ENCODE assay signal across 9 mouse cellular contexts in the genomic region with DNA sequence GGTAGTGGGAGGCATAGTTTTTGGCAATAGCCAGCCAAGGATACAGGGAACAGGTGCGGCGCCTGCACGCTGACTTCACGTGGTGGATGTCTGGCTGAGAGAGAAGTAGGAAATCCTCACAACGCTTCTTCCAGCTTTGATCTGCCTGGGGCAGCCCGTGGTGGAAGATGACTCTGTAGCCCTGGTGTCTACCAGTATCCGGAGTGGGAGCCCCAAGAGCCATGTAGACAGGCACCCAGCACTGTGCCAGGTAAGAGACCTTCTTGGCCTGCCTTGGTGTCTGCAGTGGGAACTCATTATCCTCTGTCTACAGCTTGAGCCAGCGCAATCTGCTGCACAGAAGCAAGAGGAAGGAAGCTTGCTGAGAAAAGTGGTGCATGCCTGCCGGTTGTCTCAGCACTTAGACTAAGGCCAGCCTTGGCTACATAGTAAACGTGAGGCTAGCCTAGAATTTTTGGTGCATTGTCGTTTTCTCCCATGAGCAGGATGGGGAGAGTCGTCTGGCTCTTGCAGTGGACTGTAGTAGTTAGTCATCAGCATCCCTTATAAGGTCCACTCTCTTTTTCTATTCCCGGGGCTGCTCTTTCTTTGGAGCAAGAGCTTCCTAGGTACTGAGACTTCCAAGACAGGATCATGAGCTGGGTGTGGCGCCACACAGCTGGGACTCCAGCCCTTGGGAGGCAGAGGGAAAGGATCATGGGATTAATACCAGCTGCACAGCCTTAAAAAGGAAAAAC. TPM values are rescaled to one million over a fixed set of nuclear protein-coding genes. Genes with fewer than 3 reads are reported as not detected.
DNase-seq lines count a peak whose midpoint lies in the region; ATAC-seq and TF ChIP-seq lines count a peak whose summit lies in the region.
"Had no signal": no experiment of that assay in that cellular context is flagged by ENCODE, and none has a peak within 500 bp of the region (broad histone marks: within the 10 kb centered on the region; RNA-seq: fewer than 3 reads in every experiment).

No protein-coding gene starts in this region.

- H3K4me2 ChIP-seq in liver, postnatal 0 days (ENCODE audit: low read depth, low read length): peak overlapping the region; percentile 91

- H3K36me3 ChIP-seq in hindbrain, embryonic 10.5 days: peaks cover 17% of the 10 kb centered on the region
- peaks cover 25% of the 10 kb centered on the region for H3K36me3 ChIP-seq in liver, postnatal 0 days (replicated peaks; ENCODE audit: insufficient read depth, low read length)

- H3K9ac ChIP-seq in liver, postnatal 0 days (replicated peaks): peak overlapping the region; percentile 84

- TF ChIP-seq EP300 in liver, postnatal 0 days (IDR thresholded peaks at IDR 0.05; ENCODE audit: low read depth): no peak

- H3K9me3 ChIP-seq in hindbrain, embryonic 10.5 days: no peaks in the 10 kb centered on the region
- no peaks in the 10 kb centered on the region for H3K9me3 ChIP-seq in liver, postnatal 0 days (ENCODE audit: low read length)

- no peak for ATAC-seq in liver, postnatal 0 days
- no peak for ATAC-seq in granulocyte monocyte progenitor cell, adult 5-6 weeks (replicated peaks; ENCODE audit: poor library complexity, severe bottlenecking)

- peak overlapping the region; percentile 84 for H3K27ac ChIP-seq in hindbrain, embryonic 10.5 days
- peak overlapping the region; percentile 97 for H3K27ac ChIP-seq in liver, postnatal 0 days (ENCODE audit: low read depth)

- peak; percentile 90 for DNase-seq in heart, adult 11 months
- DNase-seq in heart, adult 18-20 months: no peak
- DNase-seq in CD4-positive helper T cell, adult 2 months (ENCODE audit: low read depth, low spot score): peak; percentile 62
- DNase-seq in hindbrain, embryonic 10.5 days (ENCODE audit: low spot score): no peak
- DNase-seq in liver, postnatal 0 days: no peak
- DNase-seq in testis, postnatal 14 days (ENCODE audit: low spot score): no peak
- no peak for DNase-seq in gastrocnemius, postnatal 10 days
- DNase-seq: layer of hippocampus, adult 9-11 months had no signal

- TF ChIP-seq CTCF in liver, postnatal 0 days (IDR thresholded peaks at IDR 0.05; ENCODE audit: low read depth): no peak

- H3K4me3 ChIP-seq in hindbrain, embryonic 10.5 days: peak overlapping the region; percentile 66
- H3K4me3 ChIP-seq in liver, postnatal 0 days (ENCODE audit: low read depth, low read length): peak overlapping the region; percentile 71

- 86% methylated on average over 14 of the region's 14 CpGs for WGBS in hindbrain, embryonic 10.5 days
- WGBS in liver, postnatal 0 days (ENCODE audit: insufficient replicate concordance): 32% methylated on average over 14 of the region's 14 CpGs

- peaks cover 22% of the 10 kb centered on the region for H3K4me1 ChIP-seq in hindbrain, embryonic 10.5 days (replicated peaks)
- H3K4me1 ChIP-seq in liver, postnatal 0 days (ENCODE audit: insufficient read depth): peaks cover 59% of the 10 kb centered on the region

- H3K27me3 ChIP-seq in hindbrain, embryonic 10.5 days (ENCODE audit: insufficient read depth, poor library complexity, severe bottlenecking): peaks cover 17% of the 10 kb centered on the region; the same call in 1 of the 2 replicates
- H3K27me3 ChIP-seq in liver, postnatal 0 days (ENCODE audit: insufficient read depth, low read length): no peaks in the 10 kb centered on the region

RNA-seq across cellular contexts. Expression of gene Pnpo, which starts 1.2 kb away (rescaled TPM):
- total RNA-seq in heart, adult 18-20 months (2021): 10 to 100 TPM; 16.7 to 17.4 TPM
- polyA plus RNA-seq in hindbrain, embryonic 10.5 days (2016; fragmentation: Nextera tagmentation; extraction: Ambion mirVana): 31.4 and 36.4 TPM in 2 replicates
- 271 and 273 TPM in 2 replicates for polyA plus RNA-seq in liver, postnatal 0 days (2015; fragmentation: Nextera tagmentation; extraction: Ambion mirVana)
- 1 to 10 TPM; 8.4 to 9.4 TPM for total RNA-seq in gastrocnemius, postnatal 10 days (2021)
- total RNA-seq in granulocyte monocyte progenitor cell, adult 5-6 weeks (2014; fragmentation: Nextera tagmentation): 30.1 and 31.9 TPM in 2 replicates
- 35.0 and 42.1 TPM in 2 replicates for total RNA-seq in granulocyte monocyte progenitor cell, adult 5-6 weeks (2017)

RNA-seq across cellular contexts. Expression of gene Prr15l, which starts 17.1 kb away (rescaled TPM):
- total RNA-seq in heart, adult 18-20 months (2021): 1 to 10 TPM in 1 of 2 experiments, under 1 TPM in 1; 0.79 to 2.2 TPM
- polyA plus RNA-seq in hindbrain, embryonic 10.5 days (2016; fragmentation: Nextera tagmentation; extraction: Ambion mirVana): 0.37 and 0.75 TPM in 2 replicates
- polyA plus RNA-seq in liver, postnatal 0 days (2015; fragmentation: Nextera tagmentation; extraction: Ambion mirVana): 10.1 and 13.9 TPM in 2 replicates
- not detected for total RNA-seq in gastrocnemius, postnatal 10 days (2021)
- total RNA-seq in granulocyte monocyte progenitor cell, adult 5-6 weeks (2014; fragmentation: Nextera tagmentation): not detected in 2 replicates
- total RNA-seq in granulocyte monocyte progenitor cell, adult 5-6 weeks (2017): 0.67 TPM in 1 of 2 replicates, not detected in the other

RNA-seq across cellular contexts. Expression of gene Cdk5rap3, which starts 28.7 kb away (rescaled TPM):
- 10 to 100 TPM; 23.4 to 25.1 TPM for total RNA-seq in heart, adult 18-20 months (2021)
- polyA plus RNA-seq in hindbrain, embryonic 10.5 days (2016; fragmentation: Nextera tagmentation; extraction: Ambion mirVana): 112 and 124 TPM in 2 replicates
- 38.3 and 38.4 TPM in 2 replicates for polyA plus RNA-seq in liver, postnatal 0 days (2015; fragmentation: Nextera tagmentation; extraction: Ambion mirVana)
- total RNA-seq in gastrocnemius, postnatal 10 days (2021): 10 to 100 TPM; 30.0 to 39.3 TPM
- total RNA-seq in granulocyte monocyte progenitor cell, adult 5-6 weeks (2014; fragmentation: Nextera tagmentation): 53.6 and 66.7 TPM in 2 replicates
- total RNA-seq in granulocyte monocyte progenitor cell, adult 5-6 weeks (2017): 68.4 and 68.9 TPM in 2 replicates

RNA-seq across cellular contexts. Expression of gene Sp2, which starts 37.7 kb away (rescaled TPM):
- total RNA-seq in heart, adult 18-20 months (2021): 10 to 100 TPM in 1 of 2 experiments, 1 to 10 TPM in 1; 7.4 to 10.3 TPM
- 29.5 and 31.4 TPM in 2 replicates for polyA plus RNA-seq in hindbrain, embryonic 10.5 days (2016; fragmentation: Nextera tagmentation; extraction: Ambion mirVana)
- 6.8 and 7.1 TPM in 2 replicates for polyA plus RNA-seq in liver, postnatal 0 days (2015; fragmentation: Nextera tagmentation; extraction: Ambion mirVana)
- total RNA-seq in gastrocnemius, postnatal 10 days (2021): 10 to 100 TPM; 15.2 to 15.9 TPM
- 19.8 and 22.3 TPM in 2 replicates for total RNA-seq in granulocyte monocyte progenitor cell, adult 5-6 weeks (2014; fragmentation: Nextera tagmentation)
- 2.2 and 2.8 TPM in 2 replicates for total RNA-seq in granulocyte monocyte progenitor cell, adult 5-6 weeks (2017)

Comparison
In these comparisons a context has a peak if more than half of its experiments do, and no peak if none do; other contexts are left out.
1. DNase-seq: peak in heart, adult 11 months (single experiment) and CD4-positive helper T cell, adult 2 months (single experiment); none in heart, adult 18-20 months (0 of 2), hindbrain, embryonic 10.5 days (single experiment), liver, postnatal 0 days (single experiment), testis, postnatal 14 days (single experiment) and gastrocnemius, postnatal 10 days (single experiment).